Mouse (Mus musculus): ENCODE measurements around the gene Fthl17f.
"Not testable (repeated sequence)": the region's sequence is repeated elsewhere in the genome, so short reads cannot be mapped to it uniquely, and the experiment has no call there.

Gene Fthl17f

DNA sequence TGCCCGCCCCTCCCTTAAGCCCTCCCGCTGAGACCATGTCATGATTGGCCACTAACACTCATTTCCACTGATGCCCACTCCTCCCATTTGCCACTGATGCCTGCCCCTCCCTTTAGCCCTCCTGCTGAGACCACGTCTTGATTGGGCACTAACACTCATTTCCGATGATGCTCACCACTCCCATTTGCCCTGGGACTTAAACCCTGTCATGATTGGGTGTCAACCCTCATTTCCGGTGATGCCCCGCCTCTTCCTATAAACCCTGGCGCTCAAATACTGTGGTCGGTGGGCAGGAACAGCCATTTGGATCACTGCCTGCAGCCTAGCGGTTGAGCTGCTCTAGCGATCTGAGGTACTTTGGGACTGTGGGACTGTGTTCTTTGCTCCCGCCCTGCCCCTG is at the start of gene Fthl17f:
Gene Fthl17f (plus strand): TSS at position 301 of the 400 bp plus-strand sequence.
- not testable (repeated sequence) for DNase-seq (ENCODE audit: low read depth, low spot score)

DNA sequence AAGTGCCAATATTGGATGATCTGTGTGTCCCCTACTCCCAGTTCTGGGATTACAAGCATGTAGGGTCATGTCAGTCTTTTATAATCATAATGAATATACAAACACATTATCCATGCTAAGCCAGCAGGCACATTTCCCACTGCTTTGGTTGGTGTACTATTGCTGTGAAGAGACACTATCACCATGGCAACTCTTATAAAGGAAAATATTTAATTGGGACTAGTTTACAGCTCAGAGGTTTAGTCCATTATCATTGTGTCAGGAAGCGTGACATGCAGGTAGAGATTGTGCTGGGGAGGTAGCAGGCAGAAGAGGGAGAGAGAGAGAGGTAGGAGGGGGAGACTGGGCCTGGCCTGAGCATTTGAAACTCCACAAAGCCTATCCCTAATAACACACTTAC is 46.7 kb upstream of the Fthl17f start:
- peak; percentile 0 for DNase-seq (ENCODE audit: low read depth, low spot score)

DNA sequence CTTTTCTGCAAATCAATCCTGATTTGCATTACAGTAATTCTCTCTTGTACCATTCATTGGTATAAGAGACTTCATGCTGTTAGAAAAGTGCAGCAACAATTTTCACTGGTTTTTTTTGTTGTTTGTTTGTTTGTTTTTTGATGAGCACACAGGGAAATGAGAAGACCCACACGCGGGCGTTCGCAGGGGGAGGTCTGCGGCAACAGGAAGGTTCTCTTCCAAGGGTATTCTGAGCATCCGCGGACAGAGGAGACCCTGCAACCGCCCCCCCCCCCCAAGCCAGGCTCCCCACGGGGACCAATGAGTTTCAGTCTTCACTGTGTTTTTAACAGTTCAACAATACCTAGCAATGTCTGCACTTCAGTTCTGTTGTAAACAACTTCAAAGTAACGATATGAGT is 43.3 kb upstream of the Fthl17f start:
- DNase-seq (ENCODE audit: low read depth, low spot score): no peak

DNA sequence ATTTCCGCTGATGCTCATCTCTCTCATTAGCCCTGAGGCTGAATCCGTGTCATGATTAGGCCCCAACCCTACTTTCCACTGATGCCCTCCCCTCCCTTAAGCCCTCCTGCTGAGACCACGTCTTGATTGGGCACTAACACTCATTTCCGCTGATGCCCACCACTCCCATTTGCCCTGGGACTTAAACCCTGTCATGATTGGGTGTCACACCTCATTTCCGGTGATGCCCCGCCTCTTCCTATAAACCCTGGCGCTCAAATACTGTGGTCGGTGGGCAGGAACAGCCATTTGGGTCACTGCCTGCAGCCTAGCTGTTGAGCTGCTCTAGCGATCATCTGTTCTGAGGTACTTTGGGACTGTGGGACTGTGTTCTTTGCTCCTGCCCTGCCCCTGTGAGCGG is 29.6 kb upstream of the Fthl17f start, which contains the start of gene Fthl17e:
Gene Fthl17e (plus strand): TSS at position 301 of the 400 bp plus-strand sequence.
- DNase-seq (ENCODE audit: low read depth, low spot score): not testable (repeated sequence)

DNA sequence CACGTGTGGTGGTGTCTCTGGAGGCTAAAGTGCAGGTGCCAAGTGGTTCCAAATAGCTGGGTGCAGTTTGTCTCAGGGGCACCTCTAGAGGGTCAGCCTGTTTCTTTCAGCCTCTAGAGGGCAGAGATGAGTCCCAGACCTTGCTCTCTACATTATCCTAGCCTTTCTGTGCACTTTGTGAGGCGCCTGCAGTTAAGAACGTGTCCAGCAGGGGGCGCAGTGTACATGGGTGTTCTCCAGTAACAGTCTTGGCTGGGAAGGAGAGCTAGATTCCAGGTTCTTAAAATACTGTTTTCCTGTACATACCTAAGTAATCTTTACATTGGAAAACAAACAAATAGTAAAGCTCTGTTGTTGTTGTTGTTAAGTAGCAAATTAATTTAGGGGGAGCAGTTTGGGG is 21.2 kb upstream of the Fthl17f start:
- not testable (repeated sequence) for DNase-seq (ENCODE audit: low read depth, low spot score)

DNA sequence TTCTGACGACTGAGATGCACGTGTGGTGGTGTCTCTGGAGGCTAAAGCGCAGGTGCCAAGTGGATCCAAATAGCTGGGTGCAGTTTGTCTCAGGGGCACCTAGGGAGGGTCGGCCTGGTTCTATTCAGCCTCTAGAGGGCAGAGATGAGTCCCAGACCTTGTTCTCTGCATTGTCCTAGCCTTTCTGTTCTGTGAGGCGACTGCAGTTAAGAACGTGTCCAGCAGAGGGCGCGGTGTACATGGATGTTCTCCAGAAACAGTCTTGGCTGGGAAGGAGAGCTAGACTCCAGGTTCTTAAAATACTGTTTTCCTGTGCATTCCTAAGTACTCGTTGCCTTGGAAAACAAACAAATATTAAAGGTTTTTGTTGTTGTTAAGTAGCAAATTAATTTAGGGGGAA is 1.9 kb upstream of the Fthl17f start:
- not testable (repeated sequence) for DNase-seq (ENCODE audit: low read depth, low spot score)

DNA sequence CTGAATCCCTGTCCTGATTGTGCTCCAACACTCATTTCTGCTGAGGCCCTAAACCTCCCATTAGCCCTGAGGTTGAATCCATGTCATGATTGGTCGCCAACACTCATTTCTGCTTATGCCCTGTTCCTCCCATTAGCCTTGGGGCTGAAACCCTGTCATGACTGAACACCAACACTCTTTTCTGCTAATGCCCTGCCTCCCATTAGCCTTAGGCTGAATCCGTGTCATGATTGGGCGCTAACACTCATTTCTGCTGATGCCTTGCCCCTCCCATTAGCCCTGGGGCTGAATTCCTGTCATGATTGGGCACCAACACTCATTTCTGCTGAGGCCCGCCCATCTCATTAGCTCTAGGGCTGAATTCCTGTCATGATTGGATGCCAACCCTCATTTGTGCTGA is 714 bp upstream of the Fthl17f start:
- DNase-seq (ENCODE audit: low read depth, low spot score): no peak

DNA sequence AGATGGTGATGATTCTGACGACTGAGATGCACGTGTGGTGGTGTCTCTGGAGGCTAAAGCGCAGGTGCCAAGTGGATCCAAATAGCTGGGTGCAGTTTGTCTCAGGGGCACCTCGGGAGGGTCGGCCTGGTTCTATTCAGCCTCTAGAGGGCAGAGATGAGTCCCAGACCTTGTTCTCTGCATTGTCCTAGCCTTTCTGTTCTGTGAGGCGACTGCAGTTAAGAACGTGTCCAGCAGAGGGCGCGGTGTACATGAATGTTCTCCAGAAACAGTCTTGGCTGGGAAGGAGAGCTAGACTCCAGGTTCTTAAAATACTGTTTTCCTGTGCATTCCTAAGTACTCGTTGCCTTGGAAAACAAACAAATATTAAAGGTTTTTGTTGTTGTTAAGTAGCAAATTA is 14.9 kb downstream of the Fthl17f start:
- not testable (repeated sequence) for DNase-seq (ENCODE audit: low read depth, low spot score)

DNA sequence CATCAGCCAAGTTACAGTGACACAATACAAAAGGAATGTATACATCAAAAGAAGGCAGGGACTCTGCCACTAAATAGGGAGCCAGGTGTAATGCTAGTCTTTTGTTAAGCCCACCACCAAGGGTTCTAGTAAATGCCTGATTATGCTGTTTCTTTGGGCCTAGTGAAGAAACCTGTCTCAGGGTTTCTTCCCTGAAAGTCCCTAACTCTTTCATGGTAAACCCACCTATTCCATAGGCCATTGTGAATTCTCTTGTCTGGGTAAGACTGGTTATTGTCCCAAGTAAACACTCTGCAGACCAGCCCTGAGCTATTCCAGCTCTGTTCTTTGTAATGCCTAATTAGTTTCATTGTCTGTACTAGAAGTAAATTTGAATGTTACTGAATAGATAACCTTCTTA is 32.3 kb downstream of the Fthl17f start:
- not testable (repeated sequence) for DNase-seq (ENCODE audit: low read depth, low spot score)

DNA sequence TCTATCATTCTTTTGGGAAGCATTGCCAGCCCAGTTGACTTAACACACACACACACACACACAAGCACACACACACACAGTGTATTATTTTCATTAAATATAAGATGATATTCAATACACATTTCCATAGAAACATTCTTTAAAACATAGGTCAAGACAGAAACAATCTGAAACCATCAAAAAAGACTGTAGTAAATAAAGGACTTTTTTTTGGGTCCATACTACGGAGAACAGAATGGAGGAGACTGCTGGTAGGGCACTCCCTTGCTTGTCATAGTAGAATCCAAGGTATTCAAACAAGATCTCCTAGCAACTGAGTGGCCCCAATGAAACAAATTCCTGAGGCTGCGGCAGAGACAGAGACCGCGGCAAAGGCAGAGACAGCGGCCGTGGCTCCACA is 41.4 kb downstream of the Fthl17f start, which contains the start of gene 4930402K13Rik:
Gene 4930402K13Rik (plus strand): TSS at position 301 of the 400 bp plus-strand sequence.
- no peak for DNase-seq (ENCODE audit: low read depth, low spot score)

DNA sequence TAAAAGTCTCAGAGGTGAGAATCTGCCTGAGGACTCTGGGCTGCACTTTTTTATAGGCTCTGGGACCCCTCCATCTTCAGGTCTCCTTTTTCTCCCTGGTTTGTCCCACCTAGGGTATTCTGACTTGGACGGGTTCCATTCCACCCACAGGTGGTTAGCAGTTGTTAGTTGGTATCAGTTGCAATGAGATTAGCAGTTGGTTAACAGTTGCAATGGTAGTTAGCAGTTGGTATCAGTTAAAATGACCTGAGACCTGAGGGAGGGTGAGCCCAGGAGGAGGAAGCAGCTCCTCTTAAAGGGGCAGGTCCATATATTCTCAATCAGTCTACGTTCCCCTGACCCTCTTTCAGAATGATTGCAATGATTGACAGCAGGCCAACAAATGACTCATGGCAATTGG is 47.6 kb downstream of the Fthl17f start:
- DNase-seq (ENCODE audit: low read depth, low spot score): no peak
